Mouse (Mus musculus) testis, adult 2 months (tissue): ENCODE results near the gene Trappc5.

Experiments
- CTCF ChIP-seq: fragments of 200-500 bp; IDR thresholded peaks from 2 replicates; pipeline ENCODE4 v1.5.1; 2012; ENCODE audit warnings: low read depth, mild to moderate bottlenecking, inconsistent platforms, low read length, moderate library complexity; ENCODE audit not compliant: control insufficient read depth, insufficient read depth, insufficient replicate concordance
- POLR2A ChIP-seq: fragments of 200-500 bp; IDR thresholded peaks from 2 replicates; pipeline ENCODE4 v1.6.1; 2012; ENCODE audit warnings: low read depth, mild to moderate bottlenecking, inconsistent platforms, low read length, moderate library complexity; ENCODE audit not compliant: control insufficient read depth

DNA sequence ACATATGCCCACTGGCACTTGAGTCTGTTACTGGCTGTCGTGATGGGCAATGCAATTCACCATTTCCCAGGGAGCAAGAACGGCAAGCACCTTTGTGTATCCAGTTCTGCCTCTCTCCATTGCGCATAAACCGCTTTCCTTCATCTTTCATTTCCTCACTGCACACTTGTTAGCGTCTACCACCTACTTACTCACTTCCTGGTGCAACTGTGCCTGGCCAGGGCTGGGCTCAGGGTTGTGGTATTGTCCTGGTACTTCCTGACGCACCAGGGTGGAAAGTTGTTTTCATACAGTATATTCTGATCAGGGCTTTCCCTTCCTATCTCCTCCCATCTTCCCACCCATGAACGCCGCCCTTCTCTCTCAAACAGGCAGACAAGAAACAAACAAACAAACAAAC lies 15.2 kb upstream of the Trappc5 start:
- TF ChIP-seq CTCF (no peak), POLR2A (no peak)
